Mouse (Mus musculus): ENCODE measurements around the gene Sh3kbp1. TPM values are rescaled to one million over a fixed set of nuclear protein-coding genes. Genes with fewer than 3 reads are reported as not detected.

Sh3kbp1 gene
- polyA plus RNA-seq, 1 experiment = 2.8 TPM

DNA sequence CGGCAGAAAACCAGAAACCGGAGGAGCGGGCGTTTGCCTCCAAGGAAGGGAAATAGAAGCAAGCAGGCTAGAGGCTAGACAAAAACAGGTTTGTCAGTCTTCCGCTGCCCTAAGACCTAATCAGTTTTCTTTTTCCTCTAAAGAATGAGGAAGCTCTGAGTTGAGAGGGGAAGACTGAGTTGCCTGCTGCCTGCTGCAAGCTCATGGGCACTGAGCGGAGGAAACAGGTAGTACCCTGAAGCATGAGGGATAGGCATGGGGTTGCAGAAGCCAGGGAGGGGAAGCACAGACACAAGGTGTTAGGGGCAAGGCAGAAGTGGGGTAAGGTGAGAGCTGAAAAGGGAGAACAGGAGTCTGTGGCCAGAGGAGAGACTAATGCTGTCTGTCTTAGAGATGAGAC, 297.7 kb downstream of the Sh3kbp1 start:
- Histone ChIP-seq H3K4me1 (ENCODE audit: control insufficient read depth, insufficient read depth, low read length) (no peaks in the 10 kb centered on the region), H3K9me3 (replicated peaks; ENCODE audit: control insufficient read depth, insufficient read depth, low read length, poor library complexity, severe bottlenecking) (no peaks in the 10 kb centered on the region), H3K27me3 (ENCODE audit: control insufficient read depth, insufficient read depth, low read length, poor library complexity, severe bottlenecking) (no peaks in the 10 kb centered on the region), H3K27ac (ENCODE audit: insufficient read depth, low read length) (no peak overlapping the region), H3K36me3 (ENCODE audit: control insufficient read depth, insufficient read depth, low read length, poor library complexity, severe bottlenecking) (no peaks in the 10 kb centered on the region), H3K4me3 (ENCODE audit: low read depth, low read length) (no peak overlapping the region), H3K9ac (ENCODE audit: low read depth, poor library complexity, severe bottlenecking) (no peak overlapping the region)
- TF ChIP-seq POLR2A (IDR thresholded peaks at IDR 0.05; ENCODE audit: insufficient read depth, low read length) (no peak), EP300 (IDR thresholded peaks at IDR 0.05; ENCODE audit: insufficient read depth, low read depth, low read length) (no peak), CTCF (IDR thresholded peaks at IDR 0.05; ENCODE audit: low read depth, low read length) (no peak)

DNA sequence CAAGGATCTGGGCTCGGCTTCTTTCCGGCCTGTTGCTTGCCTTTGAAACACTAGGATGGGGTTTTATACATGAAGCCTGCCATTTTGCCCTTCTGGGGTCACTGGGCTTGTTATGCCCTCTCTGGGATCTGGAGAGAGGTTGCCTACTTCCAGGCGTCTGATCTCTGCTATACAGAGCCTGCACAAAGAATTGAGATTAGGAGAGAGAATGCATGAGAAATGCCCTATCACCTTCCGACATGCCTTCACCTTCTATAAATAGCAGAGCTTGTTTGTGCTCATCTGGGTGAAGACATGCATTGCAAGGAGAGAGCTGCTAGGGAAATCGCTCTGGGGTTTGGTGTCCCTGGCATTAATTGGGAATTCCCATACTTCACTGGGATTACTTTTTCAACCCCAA, 301.1 kb downstream of the Sh3kbp1 start:
- H3K27me3 ChIP-seq (ENCODE audit: control insufficient read depth, insufficient read depth, low read length, poor library complexity, severe bottlenecking) = no peaks in the 10 kb centered on the region
- H3K9ac ChIP-seq (ENCODE audit: low read depth, poor library complexity, severe bottlenecking) = no peak overlapping the region
- TF ChIP-seq EP300 (IDR thresholded peaks at IDR 0.05; ENCODE audit: insufficient read depth, low read depth, low read length) (no peak), CTCF (IDR thresholded peaks at IDR 0.05; ENCODE audit: low read depth, low read length) (no peak), POLR2A (IDR thresholded peaks at IDR 0.05; ENCODE audit: insufficient read depth, low read length) (no peak)
- H3K4me1 ChIP-seq (ENCODE audit: control insufficient read depth, insufficient read depth, low read length) = no peaks in the 10 kb centered on the region
- no peak overlapping the region for H3K4me3 ChIP-seq (ENCODE audit: low read depth, low read length)
- H3K36me3 ChIP-seq (ENCODE audit: control insufficient read depth, insufficient read depth, low read length, poor library complexity, severe bottlenecking) = no peaks in the 10 kb centered on the region
- H3K9me3 ChIP-seq (replicated peaks; ENCODE audit: control insufficient read depth, insufficient read depth, low read length, poor library complexity, severe bottlenecking) = no peaks in the 10 kb centered on the region
- H3K27ac ChIP-seq (ENCODE audit: insufficient read depth, low read length) = no peak overlapping the region

DNA sequence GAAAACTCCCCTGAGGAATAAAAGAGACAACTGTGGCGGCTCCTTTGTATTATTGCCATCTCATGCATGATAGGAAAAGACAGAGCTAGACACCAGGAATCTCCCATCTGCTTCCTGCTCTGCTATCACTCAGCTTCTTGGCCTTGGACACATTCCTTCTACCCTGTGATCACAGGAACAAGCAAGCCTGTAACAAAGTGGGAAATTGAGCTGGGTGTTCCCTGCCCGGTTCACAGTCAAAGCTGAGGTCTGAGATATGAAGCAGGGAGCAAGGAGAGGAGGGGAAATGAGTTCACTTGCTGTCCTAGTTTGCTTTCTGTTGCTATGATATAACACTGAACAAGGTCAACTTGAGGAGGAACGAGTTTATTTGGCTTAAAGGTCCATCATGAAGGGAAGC, 301.8 kb downstream of the Sh3kbp1 start:
- TF ChIP-seq POLR2A (IDR thresholded peaks at IDR 0.05; ENCODE audit: insufficient read depth, low read length) (no peak), CTCF (IDR thresholded peaks at IDR 0.05; ENCODE audit: low read depth, low read length) (no peak), EP300 (IDR thresholded peaks at IDR 0.05; ENCODE audit: insufficient read depth, low read depth, low read length) (no peak)
- Histone ChIP-seq H3K9me3 (replicated peaks; ENCODE audit: control insufficient read depth, insufficient read depth, low read length, poor library complexity, severe bottlenecking) (no peaks in the 10 kb centered on the region), H3K4me1 (ENCODE audit: control insufficient read depth, insufficient read depth, low read length) (no peaks in the 10 kb centered on the region), H3K27me3 (ENCODE audit: control insufficient read depth, insufficient read depth, low read length, poor library complexity, severe bottlenecking) (no peaks in the 10 kb centered on the region), H3K4me3 (ENCODE audit: low read depth, low read length) (no peak overlapping the region), H3K36me3 (ENCODE audit: control insufficient read depth, insufficient read depth, low read length, poor library complexity, severe bottlenecking) (no peaks in the 10 kb centered on the region), H3K27ac (ENCODE audit: insufficient read depth, low read length) (no peak overlapping the region), H3K9ac (ENCODE audit: low read depth, poor library complexity, severe bottlenecking) (no peak overlapping the region)

DNA sequence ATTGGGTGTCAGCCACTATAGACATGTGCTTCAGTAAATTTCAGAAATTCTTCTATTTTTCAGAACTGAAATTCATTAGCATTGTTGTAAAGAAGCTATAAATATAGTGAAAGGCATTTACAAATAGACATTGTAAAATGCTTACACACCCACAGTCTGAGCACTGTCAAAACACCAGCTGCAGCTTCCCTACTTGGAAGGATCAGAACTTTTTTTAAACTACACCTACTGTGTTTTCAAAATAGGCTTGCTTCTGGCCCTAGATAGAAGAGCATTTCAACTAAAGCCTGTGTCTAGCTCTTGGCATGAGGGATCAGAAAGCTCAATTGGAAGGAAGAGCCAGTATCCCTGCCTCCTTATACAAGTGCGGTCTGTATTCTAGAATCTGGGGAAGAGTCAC, 305.0 kb downstream of the Sh3kbp1 start:
- no peaks in the 10 kb centered on the region for H3K9me3 ChIP-seq (replicated peaks; ENCODE audit: control insufficient read depth, insufficient read depth, low read length, poor library complexity, severe bottlenecking)
- no peaks in the 10 kb centered on the region for H3K4me1 ChIP-seq (ENCODE audit: control insufficient read depth, insufficient read depth, low read length)
- H3K27ac ChIP-seq (ENCODE audit: insufficient read depth, low read length) = no peak overlapping the region
- no peak for TF ChIP-seq POLR2A (IDR thresholded peaks at IDR 0.05; ENCODE audit: insufficient read depth, low read length)
- TF ChIP-seq EP300 (IDR thresholded peaks at IDR 0.05; ENCODE audit: insufficient read depth, low read depth, low read length) = no peak
- no peak for TF ChIP-seq CTCF (IDR thresholded peaks at IDR 0.05; ENCODE audit: low read depth, low read length)
- no peak overlapping the region for H3K4me3 ChIP-seq (ENCODE audit: low read depth, low read length)
- no peaks in the 10 kb centered on the region for H3K27me3 ChIP-seq (ENCODE audit: control insufficient read depth, insufficient read depth, low read length, poor library complexity, severe bottlenecking)
- H3K9ac ChIP-seq (ENCODE audit: low read depth, poor library complexity, severe bottlenecking) = no peak overlapping the region
- H3K36me3 ChIP-seq (ENCODE audit: control insufficient read depth, insufficient read depth, low read length, poor library complexity, severe bottlenecking) = no peaks in the 10 kb centered on the region

DNA sequence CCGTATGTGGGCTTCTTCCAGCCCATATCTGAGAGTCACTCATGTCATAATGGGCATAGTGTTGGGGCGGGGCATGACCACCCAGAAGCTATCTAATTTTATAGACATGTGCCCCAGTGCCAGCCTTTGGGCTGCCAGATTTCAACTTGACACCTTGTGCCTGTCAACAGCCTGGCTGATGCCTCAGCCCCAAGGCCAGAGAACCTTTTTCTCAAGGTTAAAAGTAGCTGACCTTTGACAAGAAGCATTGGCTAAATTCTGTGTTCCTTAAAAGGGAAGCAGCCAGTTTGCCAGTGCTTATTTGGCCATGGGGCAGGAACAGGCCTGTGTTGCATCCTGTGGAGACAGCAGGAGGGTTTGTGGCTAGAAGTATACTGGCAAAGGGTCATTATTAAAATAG, 315.5 kb downstream of the Sh3kbp1 start:
- no peaks in the 10 kb centered on the region for H3K4me1 ChIP-seq (ENCODE audit: control insufficient read depth, insufficient read depth, low read length)
- H3K36me3 ChIP-seq (ENCODE audit: control insufficient read depth, insufficient read depth, low read length, poor library complexity, severe bottlenecking) = no peaks in the 10 kb centered on the region
- H3K27ac ChIP-seq (ENCODE audit: insufficient read depth, low read length) = no peak overlapping the region
- H3K9ac ChIP-seq (ENCODE audit: low read depth, poor library complexity, severe bottlenecking) = no peak overlapping the region
- TF ChIP-seq EP300 (IDR thresholded peaks at IDR 0.05; ENCODE audit: insufficient read depth, low read depth, low read length) = no peak
- no peak for TF ChIP-seq POLR2A (IDR thresholded peaks at IDR 0.05; ENCODE audit: insufficient read depth, low read length)
- TF ChIP-seq CTCF (IDR thresholded peaks at IDR 0.05; ENCODE audit: low read depth, low read length) = no peak
- no peak overlapping the region for H3K4me3 ChIP-seq (ENCODE audit: low read depth, low read length)
- H3K27me3 ChIP-seq (ENCODE audit: control insufficient read depth, insufficient read depth, low read length, poor library complexity, severe bottlenecking) = no peaks in the 10 kb centered on the region
- H3K9me3 ChIP-seq (replicated peaks; ENCODE audit: control insufficient read depth, insufficient read depth, low read length, poor library complexity, severe bottlenecking) = no peaks in the 10 kb centered on the region

DNA sequence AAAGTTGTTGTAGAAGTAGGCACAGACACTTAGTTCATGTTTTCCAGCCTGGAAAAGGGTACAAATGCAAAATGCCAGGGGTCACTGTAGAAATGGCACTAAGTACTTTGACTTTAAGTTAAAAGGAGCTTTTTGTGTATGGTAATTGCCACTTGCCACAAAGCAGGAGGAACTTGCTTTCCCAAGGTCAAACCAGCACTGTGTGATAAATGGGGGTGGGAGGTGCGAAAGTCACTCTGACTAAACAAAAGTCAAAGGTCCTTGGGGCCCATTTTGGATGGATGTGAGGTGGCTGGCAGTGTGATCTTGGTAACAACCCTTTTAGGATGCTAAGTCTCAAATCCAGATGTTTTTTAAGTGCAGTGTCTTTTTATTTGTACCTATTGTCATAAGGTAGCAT, 316.5 kb downstream of the Sh3kbp1 start:
- TF ChIP-seq POLR2A (IDR thresholded peaks at IDR 0.05; ENCODE audit: insufficient read depth, low read length) (no peak), EP300 (IDR thresholded peaks at IDR 0.05; ENCODE audit: insufficient read depth, low read depth, low read length) (no peak), CTCF (IDR thresholded peaks at IDR 0.05; ENCODE audit: low read depth, low read length) (no peak)
- Histone ChIP-seq H3K36me3 (ENCODE audit: control insufficient read depth, insufficient read depth, low read length, poor library complexity, severe bottlenecking) (no peaks in the 10 kb centered on the region), H3K4me1 (ENCODE audit: control insufficient read depth, insufficient read depth, low read length) (no peaks in the 10 kb centered on the region), H3K4me3 (ENCODE audit: low read depth, low read length) (no peak overlapping the region), H3K9ac (ENCODE audit: low read depth, poor library complexity, severe bottlenecking) (no peak overlapping the region), H3K27ac (ENCODE audit: insufficient read depth, low read length) (no peak overlapping the region), H3K27me3 (ENCODE audit: control insufficient read depth, insufficient read depth, low read length, poor library complexity, severe bottlenecking) (no peaks in the 10 kb centered on the region), H3K9me3 (replicated peaks; ENCODE audit: control insufficient read depth, insufficient read depth, low read length, poor library complexity, severe bottlenecking) (no peaks in the 10 kb centered on the region)

Data from ES-Bruce4 (cell line).